Mouse (Mus musculus) hindbrain, embryonic 15.5 days (tissue): ENCODE results near the gene Prcc. TPM values are rescaled to one million over a fixed set of nuclear protein-coding genes. Genes with fewer than 3 reads are reported as not detected.
A peak's percentile ranks its signal among the peaks of the same experiment; 100 is the strongest.
"Not testable (repeated sequence)": the region's sequence is repeated elsewhere in the genome, so short reads cannot be mapped to it uniquely, and the experiment has no call there.

ENCODE experiments used
- ATAC-seq: fragments of 200-750 bp; cut with Nextera tagmentation; 2 replicates; pipeline ENCODE4 v1.8.0; 2017; ENCODE audit warnings: low read depth, moderate number of reproducible peaks, moderate TSS enrichment; ENCODE audit not compliant: low FRiP score
- H3K27ac ChIP-seq: fragments of 300-500 bp; sonication (generic); replicated peaks from 2 replicates; pipeline ENCODE4 v1.5.1; 2015; ENCODE audit warnings: mild to moderate bottlenecking, inconsistent platforms
- H3K27me3 ChIP-seq: fragments of 300-500 bp; sonication (generic); 2 replicates; pipeline ENCODE4 v1.6.1; 2015; ENCODE audit warnings: control low read depth, inconsistent platforms
- H3K36me3 ChIP-seq: fragments of 300-500 bp; sonication (generic); 2 replicates; pipeline ENCODE4 v1.6.1; 2015; ENCODE audit warnings: control low read depth, inconsistent platforms
- H3K4me1 ChIP-seq: fragments of 300-500 bp; sonication (generic); replicated peaks from 2 replicates; pipeline ENCODE4 v1.6.1; 2015; ENCODE audit warnings: control low read depth, inconsistent platforms
- H3K4me2 ChIP-seq: fragments of 300-500 bp; sonication (generic); 2 replicates; pipeline ENCODE4 v1.6.1; 2015; ENCODE audit warnings: moderate library complexity, mild to moderate bottlenecking, inconsistent platforms
- H3K4me3 ChIP-seq: fragments of 300-500 bp; sonication (generic); 2 replicates; pipeline ENCODE4 v1.5.1; 2015; ENCODE audit warnings: mild to moderate bottlenecking, inconsistent platforms
- H3K9ac ChIP-seq: fragments of 300-500 bp; sonication (generic); 2 replicates; pipeline ENCODE4 v1.6.1; 2015; ENCODE audit warnings: inconsistent platforms
- H3K9me3 ChIP-seq: fragments of 300-500 bp; sonication (generic); 2 replicates; pipeline ENCODE4 v1.6.1; 2016; ENCODE audit warnings: control low read depth, inconsistent platforms
- WGBS: fragments of 180-500 bp; shearing (Covaris S2); methylation state at CpG from one replicate; pipeline ENCODE4 v1.1.7; 2015; 5-methylcytosine and 5-hydroxymethylcytosine counted together
- polyA plus RNA-seq: library from polyadenylated mRNA; unstranded; fragments of >200 nt; fragmentation: Nextera tagmentation; extraction: Ambion mirVana; gene quantifications from 2 replicates; pipeline ENCODE4 v1.2.1, GENCODE M21; 2015

The Prcc gene
- polyA plus RNA-seq, 1 experiment from 2014 or later = 18.5 TPM

DNA sequence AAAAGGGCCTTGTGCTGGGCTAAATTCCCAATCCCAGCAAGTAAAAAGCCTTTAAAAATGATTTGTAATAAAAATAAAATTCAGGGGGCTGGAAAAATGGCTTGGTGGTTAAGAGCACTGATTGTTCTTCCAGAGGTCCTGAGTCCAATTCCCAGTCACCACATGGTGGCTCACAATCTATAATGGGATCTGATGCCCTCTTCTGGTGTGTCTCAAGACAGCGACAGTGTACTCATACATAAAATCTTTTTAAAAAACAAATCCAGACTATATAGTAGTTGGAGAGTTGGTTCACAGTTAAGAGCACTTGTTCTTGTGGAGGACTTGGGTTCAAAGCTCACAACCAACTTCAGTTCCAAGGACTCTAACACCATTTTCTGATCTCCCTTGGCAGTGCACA lies 31.6 kb upstream of the Prcc start:
- Histone ChIP-seq H3K36me3 (peaks cover 40% of the 10 kb centered on the region), H3K4me1 (peaks cover 14% of the 10 kb centered on the region), H3K27ac (no peak overlapping the region), H3K27me3 (no peaks in the 10 kb centered on the region), H3K9ac (no peak overlapping the region), H3K4me3 (no peak overlapping the region), H3K4me2 (no peak overlapping the region), H3K9me3 (no peaks in the 10 kb centered on the region)
- no peak for ATAC-seq
- WGBS = 84% methylated on average over 1 of the region's 1 CpGs

- ATAC-seq = no peak
- H3K9me3 ChIP-seq = no peaks in the 10 kb centered on the region
- H3K27ac ChIP-seq = no peak overlapping the region
- peaks cover 37% of the 10 kb centered on the region for H3K36me3 ChIP-seq
- 93% methylated on average over 10 of the region's 10 CpGs for WGBS
- no peak overlapping the region for H3K9ac ChIP-seq
- H3K4me1 ChIP-seq = peaks cover 24% of the 10 kb centered on the region
- no peak overlapping the region for H3K4me3 ChIP-seq
- no peaks in the 10 kb centered on the region for H3K27me3 ChIP-seq
- no peak overlapping the region for H3K4me2 ChIP-seq
These were observed 28.5 kb upstream of the Prcc start for GRCm38 (mm10) chr3:87913891-87914290.

- Histone ChIP-seq H3K27me3 (no peaks in the 10 kb centered on the region), H3K4me3 (no peak overlapping the region), H3K4me2 (no peak overlapping the region), H3K4me1 (peaks cover 28% of the 10 kb centered on the region), H3K27ac (no peak overlapping the region), H3K36me3 (peaks cover 37% of the 10 kb centered on the region), H3K9ac (no peak overlapping the region), H3K9me3 (no peaks in the 10 kb centered on the region)
- ATAC-seq = no peak
- 79% methylated on average over 7 of the region's 7 CpGs for WGBS
These were observed 28.1 kb upstream of the Prcc start for GRCm38 (mm10) chr3:87913491-87913890.

GRCm38 (mm10) chr3:87910573-87911141 lies 25.2 kb upstream of the Prcc start:
- ATAC-seq = 0 out of 2 replicates have a peak, but pooled peaks have one; percentile 9
- H3K27ac ChIP-seq = peak overlapping the region; percentile 81
- no peaks in the 10 kb centered on the region for H3K27me3 ChIP-seq
- H3K36me3 ChIP-seq = peaks cover 19% of the 10 kb centered on the region
- 4% methylated on average over 12 of the region's 12 CpGs for WGBS
- peak overlapping the region; percentile 37 for H3K9ac ChIP-seq
- peak overlapping the region; percentile 62 for H3K4me2 ChIP-seq
- peak overlapping the region; percentile 39 for H3K4me3 ChIP-seq
- H3K4me1 ChIP-seq = peaks cover 42% of the 10 kb centered on the region
- H3K9me3 ChIP-seq = no peaks in the 10 kb centered on the region

DNA sequence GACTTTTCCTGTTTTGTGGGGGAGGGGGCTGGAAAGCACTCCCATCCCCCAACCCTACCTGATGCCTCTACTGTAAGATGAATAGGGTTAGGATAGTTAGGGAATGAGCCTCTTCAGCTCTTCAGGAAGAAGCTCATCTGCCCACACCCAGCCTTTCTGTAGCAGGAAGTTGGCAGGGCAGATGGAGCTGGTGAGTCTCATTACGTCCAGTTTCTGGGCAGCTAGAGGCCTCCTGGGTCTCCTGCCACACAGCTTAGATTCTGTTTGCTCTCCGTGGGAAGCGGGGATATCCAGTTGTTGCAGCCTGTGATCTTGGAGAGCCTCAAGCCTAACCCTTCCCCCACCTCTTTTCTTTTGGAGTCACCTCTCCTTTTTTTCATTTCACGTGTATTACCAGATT lies 24.5 kb upstream of the Prcc start:
- peaks cover 13% of the 10 kb centered on the region for H3K36me3 ChIP-seq
- H3K27ac ChIP-seq = peak overlapping the region; percentile 81
- H3K9ac ChIP-seq = peak overlapping the region; percentile 37
- no peaks in the 10 kb centered on the region for H3K9me3 ChIP-seq
- peaks cover 42% of the 10 kb centered on the region for H3K4me1 ChIP-seq
- H3K4me3 ChIP-seq = no peak overlapping the region; the same call in 1 of the 2 replicates
- WGBS = 5% methylated on average over 4 of the region's 4 CpGs
- peak overlapping the region; percentile 62 for H3K4me2 ChIP-seq
- no peak for ATAC-seq
- no peaks in the 10 kb centered on the region for H3K27me3 ChIP-seq

- Histone ChIP-seq H3K27me3 (no peaks in the 10 kb centered on the region), H3K4me2 (peak overlapping the region; percentile 62; the same call in 1 of the 2 replicates), H3K9me3 (no peaks in the 10 kb centered on the region), H3K4me1 (peaks cover 42% of the 10 kb centered on the region), H3K4me3 (no peak overlapping the region), H3K36me3 (peaks cover 8% of the 10 kb centered on the region), H3K27ac (no peak overlapping the region), H3K9ac (no peak overlapping the region)
- 94% methylated on average over 2 of the region's 2 CpGs for WGBS
- ATAC-seq = no peak
These were observed 24.0 kb upstream of the Prcc start for GRCm38 (mm10) chr3:87909381-87909780.

DNA sequence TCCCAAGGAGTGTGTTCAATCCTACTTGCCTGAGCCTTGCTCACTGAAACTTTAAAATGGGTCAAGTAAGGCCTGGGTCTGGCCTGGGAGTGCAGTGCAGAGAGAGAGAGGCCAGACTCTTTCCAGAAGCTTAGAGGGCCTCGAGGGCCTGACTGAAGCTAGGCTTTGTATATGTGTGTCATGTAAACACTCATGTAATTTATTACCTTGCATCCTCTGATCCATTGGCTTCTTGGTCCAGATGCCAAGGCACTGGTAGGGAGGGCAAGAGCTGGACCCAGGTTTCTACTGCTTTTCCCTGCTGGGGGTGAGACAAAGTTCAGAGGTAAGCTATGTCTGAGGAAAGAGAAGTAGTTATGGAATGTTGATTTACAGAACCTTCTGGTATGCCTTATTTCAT lies 22.5 kb upstream of the Prcc start:
- Histone ChIP-seq H3K27me3 (no peaks in the 10 kb centered on the region), H3K4me1 (peaks cover 42% of the 10 kb centered on the region), H3K4me2 (peak overlapping the region; percentile 88), H3K36me3 (no peaks in the 10 kb centered on the region), H3K4me3 (peak overlapping the region; percentile 100), H3K27ac (peak overlapping the region; percentile 97; the same call in 1 of the 2 replicates), H3K9ac (peak overlapping the region; percentile 95), H3K9me3 (no peaks in the 10 kb centered on the region)
- no peak for ATAC-seq
- 14% methylated on average over 1 of the region's 1 CpGs for WGBS

GRCm38 (mm10) chr3:87906981-87907857 lies 21.8 kb upstream of the Prcc start:
- Histone ChIP-seq H3K27me3 (no peaks in the 10 kb centered on the region), H3K9me3 (no peaks in the 10 kb centered on the region), H3K27ac (peak overlapping the region; percentile 97), H3K4me3 (peak overlapping the region; percentile 100), H3K4me1 (peaks cover 42% of the 10 kb centered on the region), H3K4me2 (peak overlapping the region; percentile 88), H3K36me3 (no peaks in the 10 kb centered on the region), H3K9ac (peak overlapping the region; percentile 95)
- no peak for ATAC-seq
- 0% methylated on average over 27 of the region's 27 CpGs for WGBS

DNA sequence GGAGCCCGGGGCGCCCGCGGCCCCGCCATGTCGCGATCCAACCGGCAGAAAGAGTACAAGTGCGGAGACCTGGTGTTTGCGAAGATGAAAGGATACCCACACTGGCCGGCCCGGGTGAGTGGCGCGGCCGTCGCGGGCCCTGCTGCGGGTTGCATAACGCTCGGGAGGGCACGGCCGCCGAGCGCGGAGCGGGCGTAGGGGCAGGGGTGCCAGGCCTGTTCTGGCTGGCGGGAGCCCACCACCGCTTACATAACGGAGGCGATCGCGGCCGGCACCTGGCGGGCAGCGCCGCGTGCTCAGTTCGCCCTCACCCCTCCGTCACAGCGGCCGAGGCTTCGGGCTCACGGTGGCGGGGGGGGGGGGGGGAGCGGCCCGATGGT lies 21.2 kb upstream of the Prcc start:
- Histone ChIP-seq H3K9me3 (no peaks in the 10 kb centered on the region), H3K9ac (peak overlapping the region; percentile 95), H3K4me1 (peaks cover 42% of the 10 kb centered on the region), H3K4me3 (peak overlapping the region; percentile 100), H3K27me3 (no peaks in the 10 kb centered on the region), H3K36me3 (no peaks in the 10 kb centered on the region), H3K4me2 (peak overlapping the region; percentile 88), H3K27ac (peak overlapping the region; percentile 97)
- no peak for ATAC-seq
- 0% methylated on average over 28 of the region's 47 CpGs for WGBS

- no peaks in the 10 kb centered on the region for H3K9me3 ChIP-seq
- peak within 1 kb of the TSS; percentile 100 for H3K4me3 ChIP-seq
- no peaks in the 10 kb centered on the region for H3K27me3 ChIP-seq
- peak; percentile 96 for ATAC-seq
- H3K36me3 ChIP-seq = no peaks in the 10 kb centered on the region
- H3K27ac ChIP-seq = peak within 1 kb of the TSS; percentile 97
- peaks cover 38% of the 10 kb centered on the region for H3K4me1 ChIP-seq
- WGBS = under 1% methylated on average over 57 of the region's 57 CpGs
- peak within 1 kb of the TSS; percentile 88 for H3K4me2 ChIP-seq
- H3K9ac ChIP-seq = peak within 1 kb of the TSS; percentile 95
These were observed 20.6 kb upstream of the Prcc start, which contains the start of gene Hdgf for GRCm38 (mm10) chr3:87905880-87906485. Hdgf (plus strand) TSS chr3:87906321.

DNA sequence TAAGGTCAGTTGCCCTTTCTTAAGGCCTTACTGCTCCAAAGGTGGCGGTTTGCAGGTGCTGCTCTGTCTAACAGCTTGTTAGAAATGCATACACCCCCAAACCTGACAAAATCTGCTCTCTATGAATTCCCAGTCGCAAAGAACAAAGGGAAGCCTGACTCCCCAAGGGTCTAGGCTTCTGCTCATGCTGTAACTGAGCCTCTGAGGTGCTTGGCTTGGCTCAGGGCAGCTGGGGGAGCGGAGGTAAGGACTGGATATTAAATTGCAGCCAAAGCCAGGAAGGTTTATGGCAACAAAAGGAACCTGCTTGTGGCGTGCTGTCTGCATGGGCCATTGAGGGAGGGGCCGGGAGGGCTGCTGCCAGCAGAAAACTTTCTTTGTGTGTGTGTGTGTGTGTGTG lies 18.4 kb upstream of the Prcc start:
- Histone ChIP-seq H3K4me2 (no peak overlapping the region), H3K9ac (no peak overlapping the region), H3K4me1 (peaks cover 18% of the 10 kb centered on the region), H3K4me3 (no peak overlapping the region), H3K9me3 (no peaks in the 10 kb centered on the region), H3K27me3 (no peaks in the 10 kb centered on the region), H3K36me3 (no peaks in the 10 kb centered on the region), H3K27ac (no peak overlapping the region)
- ATAC-seq = no peak
- 59% methylated on average over 5 of the region's 5 CpGs for WGBS

DNA sequence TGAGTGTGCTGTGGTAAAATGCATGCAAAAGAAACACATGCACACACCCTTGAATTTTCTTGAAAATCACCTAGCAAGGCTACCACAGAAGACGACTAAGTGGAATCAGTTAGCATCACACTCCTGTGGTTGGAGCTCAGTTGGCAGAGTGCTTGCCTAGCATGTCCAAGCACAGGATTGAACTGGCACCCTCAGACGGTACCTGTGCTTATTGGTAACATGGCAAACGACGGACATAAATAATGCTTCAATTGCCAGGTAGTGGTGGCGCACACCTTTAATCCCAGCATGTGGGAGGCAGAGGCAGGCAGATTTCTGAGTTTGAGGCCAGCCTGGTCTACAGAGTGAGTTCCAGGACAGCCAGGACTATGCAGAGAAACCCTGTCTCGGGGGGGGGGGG lies 16.6 kb upstream of the Prcc start:
- H3K27me3 ChIP-seq, ATAC-seq, H3K36me3 ChIP-seq, H3K4me1 ChIP-seq, H3K27ac ChIP-seq, H3K9ac ChIP-seq, H3K9me3 ChIP-seq, H3K4me2 ChIP-seq, H3K4me3 ChIP-seq: not testable (repeated sequence)
- 94% methylated on average over 5 of the region's 6 CpGs for WGBS
